Mouse (Mus musculus) midbrain, embryonic 14.5 days (tissue): ENCODE measurements around the gene Rtn1. TPM values are rescaled to one million over a fixed set of nuclear protein-coding genes. Genes with fewer than 3 reads are reported as not detected.

Experiments
- ATAC-seq: fragments of 200-750 bp; cut with Nextera tagmentation; 2 replicates; pipeline ENCODE4 v1.8.0; 2017; ENCODE audit warnings: moderate number of reproducible peaks, moderate library complexity; ENCODE audit not compliant: low FRiP score, low TSS enrichment
- DNase-seq: peaks from one replicate; pipeline ENCODE4 v3.0.0-alpha.2; 2015
- H3K27ac ChIP-seq: fragments of 300-500 bp; sonication (generic); replicated peaks from 2 replicates; pipeline ENCODE4 v1.5.1; 2014; ENCODE audit warnings: mild to moderate bottlenecking, low read depth, low read length, moderate library complexity
- H3K27me3 ChIP-seq: fragments of 300-500 bp; sonication (generic); 2 replicates; pipeline ENCODE4 v1.6.1; 2014; ENCODE audit warnings: low read length, control low read depth, mixed read lengths; ENCODE audit not compliant: control insufficient read depth, insufficient read depth
- H3K36me3 ChIP-seq: fragments of 300-500 bp; sonication (generic); 2 replicates; pipeline ENCODE4 v1.6.1; 2014; ENCODE audit warnings: low read length, control low read depth; ENCODE audit not compliant: control insufficient read depth, insufficient read depth
- H3K4me1 ChIP-seq: fragments of 300-500 bp; sonication (generic); 2 replicates; pipeline ENCODE4 v1.6.1; 2014; ENCODE audit warnings: mild to moderate bottlenecking, antibody characterized with exemption, low read length, control low read depth; ENCODE audit not compliant: control insufficient read depth, insufficient read depth
- H3K4me2 ChIP-seq: fragments of 300-500 bp; sonication (generic); 2 replicates; pipeline ENCODE4 v1.6.1; 2014; ENCODE audit warnings: mild to moderate bottlenecking, low read length, moderate library complexity
- H3K4me3 ChIP-seq: fragments of 300-500 bp; sonication (generic); replicated peaks from 2 replicates; pipeline ENCODE4 v1.5.1; 2014; ENCODE audit warnings: low read depth, low read length
- H3K9ac ChIP-seq: fragments of 300-500 bp; sonication (generic); replicated peaks from 2 replicates; pipeline ENCODE4 v1.6.1; 2014; ENCODE audit warnings: mild to moderate bottlenecking, low read length, moderate library complexity
- H3K9me3 ChIP-seq: fragments of 300-500 bp; sonication (generic); 2 replicates; pipeline ENCODE4 v1.6.1; 2016; ENCODE audit warnings: low read length, control low read depth, mixed read lengths; ENCODE audit not compliant: control insufficient read depth
- WGBS: fragments of 180-500 bp; shearing (Covaris S2); extraction: QIAGEN DNeasy Blood & Tissue Kit; methylation state at CpG from one replicate; pipeline ENCODE4 v1.1.7; 2014; 5-methylcytosine and 5-hydroxymethylcytosine counted together
- polyA plus RNA-seq: library from polyadenylated mRNA; unstranded; fragments of >200 nt; fragmentation: Nextera tagmentation; extraction: Ambion mirVana; gene quantifications from 2 replicates; pipeline ENCODE4 v1.2.1, GENCODE M21; 2014

Rtn1 gene
- polyA plus RNA-seq, 1 experiment from 2014 or later = 2,477 TPM

DNA sequence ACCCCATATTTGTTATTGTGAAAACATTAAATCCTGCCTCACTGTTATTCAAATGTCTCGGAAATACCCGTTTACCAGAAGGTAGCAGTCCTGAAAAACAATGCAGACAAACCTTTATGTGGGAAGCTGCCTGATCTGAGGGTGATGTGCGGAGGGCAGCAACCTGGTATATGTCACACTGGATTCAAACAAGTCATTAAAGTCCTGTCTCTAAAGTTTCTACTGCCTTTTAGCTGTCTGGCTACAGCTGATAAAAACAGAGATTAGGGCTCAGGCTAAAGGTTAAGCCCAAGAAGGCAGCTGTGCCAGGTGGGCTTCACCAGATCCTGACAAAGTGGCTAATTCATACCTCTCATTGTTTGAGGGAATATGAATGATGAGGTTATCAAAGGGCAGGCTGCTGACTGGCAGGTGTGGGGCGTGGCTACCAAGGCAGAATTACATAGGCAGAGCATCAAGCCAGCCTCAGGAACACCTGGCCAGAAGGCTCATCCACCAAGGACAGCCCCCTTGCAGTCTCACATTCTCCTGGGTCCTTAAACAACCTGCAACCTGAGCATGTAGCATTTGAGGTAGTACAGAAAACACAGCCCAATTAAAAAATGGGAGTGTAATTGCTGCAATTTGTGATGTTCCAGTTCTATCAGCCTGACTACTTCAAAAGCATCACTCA is 121.4 kb downstream of the Rtn1 start:
- H3K27ac ChIP-seq = no peak overlapping the region
- H3K9me3 ChIP-seq = no peaks in the 10 kb centered on the region
- H3K36me3 ChIP-seq = no peaks in the 10 kb centered on the region
- no peak overlapping the region for H3K4me3 ChIP-seq
- H3K4me1 ChIP-seq = no peaks in the 10 kb centered on the region; the same call in 1 of the 2 replicates
- H3K27me3 ChIP-seq = no peaks in the 10 kb centered on the region
- H3K4me2 ChIP-seq = no peak overlapping the region
- DNase-seq (no peak), ATAC-seq (no peak)
- 84% methylated on average over 4 of the region's 4 CpGs for WGBS
- H3K9ac ChIP-seq = no peak overlapping the region

DNA sequence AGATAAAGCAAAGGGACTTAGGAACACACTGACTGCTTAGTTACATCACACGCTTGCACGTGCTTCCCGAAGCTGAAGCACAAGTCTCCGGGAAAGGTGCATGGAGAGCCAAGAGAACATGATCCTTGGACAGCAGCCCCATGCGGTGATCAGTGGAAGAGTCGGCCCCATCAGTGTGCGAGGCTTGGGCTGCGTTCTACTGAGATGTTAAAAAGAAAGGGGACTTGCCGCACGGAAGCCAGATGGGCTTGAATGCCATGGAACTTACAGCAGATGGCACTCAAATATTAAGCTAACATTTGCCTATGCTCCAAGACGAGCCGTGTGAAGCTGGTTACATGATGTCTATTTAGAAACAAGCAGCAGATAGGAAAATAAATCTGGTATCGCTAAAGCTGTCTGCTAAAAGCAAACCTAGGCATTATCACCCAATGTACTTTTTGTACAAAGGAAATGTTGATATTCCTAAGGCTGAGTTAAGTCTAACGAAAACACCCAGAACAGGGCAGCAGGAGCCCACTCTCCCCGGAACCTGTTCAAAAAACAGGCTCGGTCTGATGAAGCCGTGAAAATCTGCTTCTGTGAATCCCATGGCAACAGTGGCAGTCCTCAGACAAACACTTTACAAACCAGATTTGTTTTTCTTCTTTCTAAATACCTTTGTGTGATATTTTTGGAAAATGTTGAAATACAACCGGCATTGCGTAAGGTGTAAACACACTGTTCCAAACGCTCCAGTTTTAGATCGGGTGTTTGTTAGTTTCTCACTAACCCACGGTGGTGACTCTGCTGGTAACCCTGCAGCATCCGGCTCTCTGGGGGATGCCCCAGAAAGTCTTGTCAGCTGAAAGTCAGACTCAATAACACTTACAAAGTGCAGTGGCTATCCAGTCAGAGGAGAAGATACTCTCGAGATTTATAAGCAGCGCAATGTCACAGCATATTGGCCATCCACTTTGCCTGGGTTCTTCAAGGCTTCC is 123.2 kb downstream of the Rtn1 start:
- Histone ChIP-seq H3K27ac (0 out of 2 replicates have a peak overlapping the region, but pooled peaks have one; percentile 3), H3K9ac (no peak overlapping the region), H3K4me3 (no peak overlapping the region), H3K9me3 (no peaks in the 10 kb centered on the region), H3K4me2 (no peak overlapping the region), H3K27me3 (no peaks in the 10 kb centered on the region), H3K36me3 (no peaks in the 10 kb centered on the region), H3K4me1 (no peaks in the 10 kb centered on the region; the same call in 1 of the 2 replicates)
- 68% methylated on average over 25 of the region's 25 CpGs for WGBS
- DNase-seq (peak; percentile 73), ATAC-seq (0 out of 2 replicates have a peak, but pooled peaks have one; percentile 43)

DNA sequence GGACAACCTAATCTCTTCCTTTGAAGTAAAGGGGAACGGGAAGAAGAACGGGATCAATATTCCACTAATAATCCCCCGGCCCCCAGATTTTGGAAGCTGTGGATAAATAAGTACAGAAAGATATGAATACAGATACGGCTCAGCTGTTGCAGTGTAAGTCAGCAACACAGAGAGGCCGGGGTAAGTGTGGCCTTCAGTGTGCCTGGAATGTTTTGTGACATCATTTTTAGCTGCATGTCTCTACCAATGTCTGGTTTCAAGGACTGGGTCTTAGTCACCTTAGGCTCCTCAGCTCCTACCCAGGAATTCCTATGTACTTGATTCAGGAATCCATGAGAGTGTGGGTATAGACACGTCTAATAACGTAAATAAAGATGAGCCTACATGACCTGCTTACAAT is 124.3 kb downstream of the Rtn1 start:
- H3K9ac ChIP-seq = no peak overlapping the region
- H3K36me3 ChIP-seq = no peaks in the 10 kb centered on the region
- ATAC-seq = no peak
- no peak for DNase-seq
- no peak overlapping the region for H3K4me3 ChIP-seq
- no peaks in the 10 kb centered on the region for H3K27me3 ChIP-seq
- no peak overlapping the region for H3K27ac ChIP-seq
- H3K9me3 ChIP-seq = no peaks in the 10 kb centered on the region
- no peaks in the 10 kb centered on the region; the same call in 1 of the 2 replicates for H3K4me1 ChIP-seq
- H3K4me2 ChIP-seq = no peak overlapping the region
- WGBS = 93% methylated on average over 7 of the region's 7 CpGs

DNA sequence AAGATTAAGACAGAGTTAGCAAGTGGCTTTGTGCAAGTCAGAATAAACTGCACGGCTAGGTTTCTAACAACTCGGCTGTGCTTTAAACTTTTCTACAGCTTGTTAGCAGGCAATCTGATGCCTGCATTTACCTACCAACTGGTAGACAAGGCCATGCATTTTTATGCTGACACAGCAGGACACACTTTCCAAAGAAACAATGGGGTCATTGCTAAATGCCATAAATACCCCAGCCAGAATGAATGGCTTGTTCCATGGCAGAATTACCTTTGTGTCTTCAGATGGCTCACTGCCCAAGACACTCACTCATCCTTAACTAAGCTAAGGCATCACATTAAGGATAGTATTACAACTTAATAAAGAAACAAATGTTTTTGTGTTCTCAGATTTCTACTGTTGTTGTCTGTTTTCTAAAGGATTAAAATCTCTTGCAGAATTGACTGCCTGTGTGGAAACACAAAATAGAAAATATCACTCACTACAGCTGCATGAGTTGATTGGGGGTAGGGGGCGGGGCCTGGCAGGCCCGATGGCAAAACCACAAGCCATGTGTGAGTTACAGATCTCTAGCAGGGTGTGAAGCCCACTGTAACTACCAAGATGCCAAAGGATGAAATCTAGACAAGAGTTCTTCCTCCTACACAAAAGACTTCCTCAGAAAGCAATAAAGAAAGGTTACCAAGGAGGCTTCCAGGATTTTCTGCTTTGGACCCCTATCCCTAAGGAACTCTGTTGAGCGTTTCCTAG is 129.6 kb downstream of the Rtn1 start:
- Histone ChIP-seq H3K27me3 (no peaks in the 10 kb centered on the region), H3K4me2 (no peak overlapping the region), H3K36me3 (no peaks in the 10 kb centered on the region), H3K27ac (no peak overlapping the region), H3K9ac (no peak overlapping the region), H3K4me1 (no peaks in the 10 kb centered on the region), H3K4me3 (no peak overlapping the region), H3K9me3 (no peaks in the 10 kb centered on the region)
- no peak for ATAC-seq
- DNase-seq = no peak
- 47% methylated on average over 5 of the region's 5 CpGs for WGBS

DNA sequence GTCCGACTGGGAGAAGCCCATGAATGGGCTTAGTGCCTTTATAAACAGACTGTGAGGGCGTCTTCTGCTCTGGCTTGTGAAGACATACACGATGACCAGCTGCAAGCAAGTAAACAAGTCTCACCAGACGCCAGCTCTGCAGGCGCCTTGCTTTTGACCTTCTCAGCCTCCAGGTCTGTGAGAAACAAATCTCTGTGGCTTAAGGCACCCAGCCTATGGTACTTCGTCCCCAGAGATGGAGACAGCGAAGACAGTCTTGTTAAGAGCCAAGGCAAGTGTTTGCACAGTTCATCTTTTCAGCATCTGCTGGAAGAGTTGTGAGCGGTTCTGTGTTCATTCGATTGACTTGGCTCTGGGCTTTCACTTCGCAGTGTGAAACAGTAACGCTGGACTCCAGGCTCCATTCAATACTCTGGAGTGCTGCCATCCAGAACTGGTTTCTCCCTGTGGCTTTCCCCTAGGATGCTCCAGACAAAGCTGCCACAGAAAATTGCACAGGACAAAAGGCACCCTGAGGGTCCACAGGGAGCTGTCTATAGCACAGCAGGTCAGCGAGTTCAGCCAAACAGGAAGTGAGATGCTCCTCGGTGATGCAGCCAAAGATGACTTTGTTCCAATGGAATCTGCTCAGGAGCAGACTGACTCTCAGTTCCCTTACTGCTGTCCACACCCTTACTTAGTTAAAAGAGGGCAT is 135.0 kb downstream of the Rtn1 start:
- H3K4me2 ChIP-seq = no peak overlapping the region
- no peak overlapping the region for H3K27ac ChIP-seq
- H3K4me1 ChIP-seq = no peaks in the 10 kb centered on the region
- ATAC-seq (no peak), DNase-seq (peak; percentile 43)
- no peak overlapping the region for H3K9ac ChIP-seq
- H3K9me3 ChIP-seq = no peaks in the 10 kb centered on the region
- no peaks in the 10 kb centered on the region for H3K36me3 ChIP-seq
- H3K4me3 ChIP-seq = no peak overlapping the region
- 53% methylated on average over 13 of the region's 13 CpGs for WGBS
- no peaks in the 10 kb centered on the region for H3K27me3 ChIP-seq

DNA sequence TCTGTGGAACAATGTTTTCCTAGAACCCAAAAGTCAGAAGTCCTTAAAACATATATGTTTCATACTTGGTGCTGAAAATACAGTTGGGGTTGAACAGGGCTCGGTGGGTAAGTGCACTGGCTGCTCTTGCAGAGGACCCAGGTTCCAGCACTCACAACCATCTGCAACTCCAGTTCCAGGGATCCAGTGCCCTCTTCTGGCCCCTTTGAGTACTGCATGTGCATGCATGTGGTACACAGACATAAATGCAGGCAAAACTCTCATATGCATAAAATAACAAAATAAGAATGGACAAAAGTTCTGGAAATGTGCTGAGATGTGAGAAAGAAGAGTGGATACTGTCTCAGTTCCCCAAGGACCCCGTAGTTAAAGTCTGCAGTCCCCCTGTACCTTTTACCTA is 141.2 kb downstream of the Rtn1 start:
- 87% methylated on average over 2 of the region's 2 CpGs for WGBS
- H3K27ac ChIP-seq = no peak overlapping the region
- no peak overlapping the region for H3K9ac ChIP-seq
- no peaks in the 10 kb centered on the region for H3K36me3 ChIP-seq
- H3K9me3 ChIP-seq = no peaks in the 10 kb centered on the region
- no peaks in the 10 kb centered on the region for H3K27me3 ChIP-seq
- H3K4me3 ChIP-seq = no peak overlapping the region
- DNase-seq (no peak), ATAC-seq (no peak)
- H3K4me1 ChIP-seq = peaks cover 26% of the 10 kb centered on the region
- H3K4me2 ChIP-seq = no peak overlapping the region

DNA sequence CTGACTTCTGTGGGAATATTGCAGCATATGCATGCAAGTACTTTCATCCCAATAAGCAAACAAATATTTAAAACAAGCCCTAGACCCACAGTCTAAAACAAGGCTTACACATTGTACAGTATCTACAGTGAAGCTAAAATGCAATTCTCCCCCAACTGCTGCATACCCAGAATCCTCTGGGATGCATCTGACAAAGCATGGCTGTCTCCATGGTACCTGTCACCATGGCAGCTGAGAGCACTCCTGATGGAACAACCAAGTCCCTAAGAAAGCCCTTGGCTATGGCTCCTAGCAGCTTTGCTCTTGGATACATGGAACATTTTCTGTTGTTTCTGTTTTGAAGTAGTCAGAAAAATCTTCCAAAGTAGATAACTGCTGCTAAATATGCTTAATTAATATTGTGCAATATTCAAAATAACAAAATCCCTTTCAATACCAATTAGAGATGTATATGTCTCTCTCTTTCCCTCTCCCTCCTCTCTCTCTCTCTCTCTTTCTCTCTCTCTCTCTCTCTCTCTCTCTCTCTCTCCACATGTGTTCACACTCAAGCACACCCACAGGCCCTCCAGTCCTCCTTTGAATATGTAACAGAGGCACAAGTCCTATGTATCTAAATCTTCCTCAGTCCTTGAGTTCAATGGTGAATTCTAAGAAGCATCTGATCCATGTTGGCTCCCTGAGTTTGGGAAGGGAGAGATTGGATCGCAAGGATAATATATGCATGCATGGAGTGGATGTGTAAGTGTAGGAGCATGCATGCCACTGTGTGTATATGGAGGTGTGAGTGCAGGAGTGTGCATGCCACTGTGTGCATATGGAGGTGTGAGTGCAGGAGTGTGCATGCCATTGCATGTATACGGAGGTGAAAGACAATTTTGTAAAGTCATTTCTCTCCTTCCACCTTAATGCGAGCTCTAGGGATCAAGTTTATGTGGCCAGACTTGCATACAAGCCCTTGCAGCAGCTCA is 143.3 kb downstream of the Rtn1 start:
- Histone ChIP-seq H3K36me3 (no peaks in the 10 kb centered on the region), H3K27me3 (no peaks in the 10 kb centered on the region), H3K9me3 (no peaks in the 10 kb centered on the region), H3K4me3 (no peak overlapping the region), H3K4me2 (0 out of 2 replicates have a peak overlapping the region, but pooled peaks have one; percentile 12), H3K27ac (peak overlapping the region; percentile 78), H3K4me1 (peaks cover 26% of the 10 kb centered on the region), H3K9ac (0 out of 2 replicates have a peak overlapping the region, but pooled peaks have one; percentile 2)
- WGBS = 91% methylated on average over 3 of the region's 3 CpGs
- ATAC-seq (peak; percentile 89), DNase-seq (peak; percentile 90)
